Comparison of ENCODE assay signal across 36 mouse cellular contexts in genomic region chr7:71302714-71303113, GRCm38 (mm10). TPM values are rescaled to one million over a fixed set of nuclear protein-coding genes. Genes with fewer than 3 reads are reported as not detected.
DNase-seq lines count a peak whose midpoint lies in the region; ATAC-seq and TF ChIP-seq lines count a peak whose summit lies in the region.
"Had no signal": no experiment of that assay in that cellular context is flagged by ENCODE, and none has a peak within 500 bp of the region (broad histone marks: within the 10 kb centered on the region; RNA-seq: fewer than 3 reads in every experiment).

No protein-coding gene starts in this region.

- no peak for ATAC-seq in kidney, postnatal 0 days (replicated peaks; ENCODE audit: low FRiP score, low read depth)
- peak; percentile 42 to 53; a peak in 3 of 4 replicates for ATAC-seq in hematopoietic stem cell, adult 5-6 weeks (replicated peaks in 1 of 2; ENCODE audit: insufficient read depth in 1 of 2, low FRiP score in 2 of 2, low TSS enrichment in 1 of 2, low read depth in 1 of 2, poor library complexity in 2 of 2, severe bottlenecking in 2 of 2)
- ATAC-seq: forebrain, embryonic 15.5 days had no signal

- no peak for DNase-seq in kidney, adult 2 months
- no peak for DNase-seq in kidney, postnatal 4 days
- DNase-seq in kidney, postnatal 0 days (ENCODE audit: low spot score): peak; percentile 58
- DNase-seq in kidney, postnatal 14 days: no peak
- peak; percentile 24 for DNase-seq in 416B (ENCODE audit: low read depth)
- DNase-seq in layer of hippocampus, adult 11-12 months (ENCODE audit: low spot score): no peak
- no peak for DNase-seq in testis, postnatal 10 days (ENCODE audit: low spot score)
- DNase-seq: adrenal gland, adult 2 months; adrenal gland, postnatal 14 days; B cell, adult 2 months; cerebellum, adult 11 months; cerebellum, adult 2 months; cerebellum, adult 9-11 months; cerebellum, postnatal 25 days; embryo, embryonic 11 days; gastrocnemius, postnatal 10 days; gastrocnemius, postnatal 36 days; heart, adult 2 months; heart, postnatal 14 days; heart, postnatal 4 days had no signal

- no peak overlapping the region for H3K4me2 ChIP-seq in kidney, postnatal 0 days (ENCODE audit: low read length)
- H3K4me2 ChIP-seq: embryonic facial prominence, embryonic 13.5 days; forebrain, embryonic 12.5 days; forebrain, embryonic 15.5 days; heart, embryonic 13.5 days; hindbrain, embryonic 12.5 days; hindbrain, embryonic 15.5 days had no signal

- 0 out of 2 replicates have a peak overlapping the region, but pooled peaks have one; percentile 3 for H3K27ac ChIP-seq in kidney, adult 2 months (ENCODE audit: insufficient read depth, low read depth, low read length)
- H3K27ac ChIP-seq in kidney, postnatal 0 days: no peak overlapping the region
- H3K27ac ChIP-seq: embryonic facial prominence, embryonic 10.5 days; embryonic facial prominence, embryonic 13.5 days; forebrain, embryonic 12.5 days; forebrain, embryonic 15.5 days; heart, adult 2 months; heart, embryonic 10.5 days; heart, embryonic 13.5 days; hindbrain, embryonic 12.5 days; hindbrain, embryonic 15.5 days had no signal

- TF ChIP-seq POLR2A in kidney, adult 2 months (IDR thresholded peaks at IDR 0.05; ENCODE audit: low read depth, low read length): no peak

- H3K9ac ChIP-seq in kidney, postnatal 0 days (ENCODE audit: low read depth, low read length): no peak overlapping the region
- H3K9ac ChIP-seq: embryonic facial prominence, embryonic 13.5 days; forebrain, embryonic 12.5 days; forebrain, embryonic 15.5 days; heart, embryonic 13.5 days; hindbrain, embryonic 12.5 days; hindbrain, embryonic 15.5 days had no signal

- WGBS in kidney, adult 2 months: 69% methylated on average over 4 of the region's 4 CpGs
- WGBS in kidney, postnatal 0 days: 59% methylated on average over 4 of the region's 4 CpGs

- H3K4me3 ChIP-seq in kidney, adult 2 months (ENCODE audit: insufficient read depth, low read depth, low read length): no peak overlapping the region
- no peak overlapping the region for H3K4me3 ChIP-seq in kidney, postnatal 0 days (replicated peaks; ENCODE audit: low read depth, low read length)
- H3K4me3 ChIP-seq: embryonic facial prominence, embryonic 10.5 days; embryonic facial prominence, embryonic 13.5 days; erythroblast, embryonic 14.5 days; forebrain, embryonic 12.5 days; forebrain, embryonic 15.5 days; heart, adult 2 months; heart, embryonic 10.5 days; heart, embryonic 13.5 days; hindbrain, embryonic 12.5 days; hindbrain, embryonic 15.5 days had no signal

- H3K36me3 ChIP-seq in kidney, adult 2 months (ENCODE audit: control insufficient read depth, insufficient read depth, low read length): no peaks in the 10 kb centered on the region
- no peaks in the 10 kb centered on the region for H3K36me3 ChIP-seq in kidney, postnatal 0 days (ENCODE audit: insufficient read depth, low read length)
- H3K36me3 ChIP-seq: embryonic facial prominence, embryonic 10.5 days; embryonic facial prominence, embryonic 13.5 days; forebrain, embryonic 12.5 days; forebrain, embryonic 15.5 days; G1E; heart, embryonic 10.5 days; heart, embryonic 13.5 days; hindbrain, embryonic 12.5 days; hindbrain, embryonic 15.5 days had no signal

- no peaks in the 10 kb centered on the region for H3K27me3 ChIP-seq in kidney, adult 2 months (replicated peaks; ENCODE audit: control insufficient read depth, insufficient read depth, low read length)
- no peaks in the 10 kb centered on the region for H3K27me3 ChIP-seq in kidney, postnatal 0 days (ENCODE audit: insufficient read depth, low read length)
- H3K27me3 ChIP-seq: CH12.LX; forebrain, embryonic 12.5 days; forebrain, embryonic 15.5 days; heart, embryonic 13.5 days; hindbrain, embryonic 12.5 days; hindbrain, embryonic 15.5 days had no signal

- no peaks in the 10 kb centered on the region for H3K9me3 ChIP-seq in kidney, postnatal 0 days (replicated peaks; ENCODE audit: low read length)
- H3K9me3 ChIP-seq: embryonic facial prominence, embryonic 10.5 days; embryonic facial prominence, embryonic 13.5 days; forebrain, embryonic 12.5 days; forebrain, embryonic 15.5 days; heart, embryonic 10.5 days; heart, embryonic 13.5 days; hindbrain, embryonic 12.5 days; hindbrain, embryonic 15.5 days had no signal

- no peak for TF ChIP-seq CTCF in kidney, adult 2 months (conservative IDR thresholded peaks at IDR 0.05; ENCODE audit: insufficient read depth, insufficient read length, low read depth, low read length)
- no peak for TF ChIP-seq CTCF in kidney, postnatal 0 days (IDR thresholded peaks at IDR 0.05; ENCODE audit: low read depth)

- H3K4me1 ChIP-seq in kidney, adult 2 months (ENCODE audit: control insufficient read depth, insufficient read depth, low read length): no peaks in the 10 kb centered on the region
- H3K4me1 ChIP-seq in kidney, postnatal 0 days (replicated peaks; ENCODE audit: insufficient read depth, low read length): no peaks in the 10 kb centered on the region
- H3K4me1 ChIP-seq: embryonic facial prominence, embryonic 13.5 days; forebrain, embryonic 15.5 days; heart, embryonic 10.5 days had no signal

RNA-seq across cellular contexts. Expression of gene Gm10295, which starts 48.6 kb away (rescaled TPM):
- polyA plus RNA-seq in kidney, adult 2 months (2012; rRNA removed): not detected in 2 replicates
- not detected in 2 replicates for polyA plus RNA-seq in kidney, postnatal 0 days (2015; fragmentation: Nextera tagmentation; extraction: Ambion mirVana)
- total RNA-seq in hematopoietic stem cell, adult 5-6 weeks (2017): not detected in 2 replicates
- total RNA-seq: adrenal gland, adult 2 months; adrenal gland, postnatal 14 days; adrenal gland, postnatal 4 days; CH12.LX; gastrocnemius, postnatal 10 days; gastrocnemius, postnatal 36 days; granulocyte monocyte progenitor cell, adult 5-6 weeks; heart, adult 2 months; heart, postnatal 14 days; heart, postnatal 4 days had no signal
- polyA plus RNA-seq: adrenal gland, adult 2 months; cerebellum, adult 2 months; cortical plate, adult 2 months; embryonic facial prominence, embryonic 10.5 days; embryonic facial prominence, embryonic 13.5 days; erythroblast, embryonic 14.5 days; forebrain, embryonic 12.5 days; forebrain, embryonic 15.5 days; G1E; heart, adult 2 months; heart, embryonic 10.5 days; heart, embryonic 13.5 days; heart, embryonic 16.5 days; hindbrain, embryonic 12.5 days; hindbrain, embryonic 15.5 days had no signal

Comparison
In these comparisons a context has a peak if more than half of its experiments do, and no peak if none do; other contexts are left out.
1. DNase-seq: peak in kidney, postnatal 0 days (single experiment) and 416B (single experiment); none in kidney, adult 2 months (single experiment), kidney, postnatal 4 days (0 of 2), kidney, postnatal 14 days (single experiment), layer of hippocampus, adult 11-12 months (single experiment) and testis, postnatal 10 days (single experiment).